Mouse (Mus musculus): ENCODE measurements around the gene Tex16.

Gene Tex16

DNA sequence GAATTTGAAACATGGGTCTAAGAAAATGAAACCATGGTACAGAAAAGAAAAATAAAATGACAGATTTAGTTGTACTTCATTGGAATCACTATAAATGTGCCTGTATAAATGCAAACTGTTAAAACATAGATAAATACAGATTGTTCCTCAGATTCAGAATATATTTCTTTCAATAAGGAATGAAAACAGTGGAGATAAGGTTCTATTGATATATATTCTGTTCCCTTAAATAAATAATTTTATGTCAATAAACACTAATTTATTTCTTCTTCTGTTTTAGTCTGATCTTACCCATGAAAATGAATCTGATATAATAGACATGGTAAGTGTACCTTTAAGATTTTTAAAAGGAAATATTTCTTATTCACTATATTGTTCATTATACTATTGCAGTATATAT lies at the start of gene Tex16:
Tex16 (plus strand) TSS at position 301 of the 400 bp plus-strand sequence.
- no peak for DNase-seq

DNA sequence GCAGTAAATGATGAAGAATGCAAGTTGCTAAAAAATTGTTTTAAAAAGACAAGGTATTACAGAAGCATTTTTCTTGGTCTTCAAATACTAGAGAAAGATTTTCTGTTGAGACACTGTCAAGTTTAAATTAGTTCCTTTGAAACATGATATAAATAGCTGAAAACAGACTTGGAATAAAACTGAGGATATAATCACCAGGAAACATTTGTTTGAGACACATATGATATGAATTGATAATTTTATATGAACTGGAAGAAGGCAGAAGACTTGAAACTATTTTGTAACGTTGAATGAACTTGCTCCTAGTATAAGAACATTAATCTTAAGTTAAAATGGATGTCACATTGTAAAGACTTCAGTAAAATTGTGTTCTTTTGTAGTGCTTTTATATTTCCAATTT lies 11.1 kb upstream of the Tex16 start:
- DNase-seq = no peak

All from cerebellum, adult 8-10 months (tissue).